8 mouse cellular contexts compared by ENCODE assay signal in the genomic region with DNA sequence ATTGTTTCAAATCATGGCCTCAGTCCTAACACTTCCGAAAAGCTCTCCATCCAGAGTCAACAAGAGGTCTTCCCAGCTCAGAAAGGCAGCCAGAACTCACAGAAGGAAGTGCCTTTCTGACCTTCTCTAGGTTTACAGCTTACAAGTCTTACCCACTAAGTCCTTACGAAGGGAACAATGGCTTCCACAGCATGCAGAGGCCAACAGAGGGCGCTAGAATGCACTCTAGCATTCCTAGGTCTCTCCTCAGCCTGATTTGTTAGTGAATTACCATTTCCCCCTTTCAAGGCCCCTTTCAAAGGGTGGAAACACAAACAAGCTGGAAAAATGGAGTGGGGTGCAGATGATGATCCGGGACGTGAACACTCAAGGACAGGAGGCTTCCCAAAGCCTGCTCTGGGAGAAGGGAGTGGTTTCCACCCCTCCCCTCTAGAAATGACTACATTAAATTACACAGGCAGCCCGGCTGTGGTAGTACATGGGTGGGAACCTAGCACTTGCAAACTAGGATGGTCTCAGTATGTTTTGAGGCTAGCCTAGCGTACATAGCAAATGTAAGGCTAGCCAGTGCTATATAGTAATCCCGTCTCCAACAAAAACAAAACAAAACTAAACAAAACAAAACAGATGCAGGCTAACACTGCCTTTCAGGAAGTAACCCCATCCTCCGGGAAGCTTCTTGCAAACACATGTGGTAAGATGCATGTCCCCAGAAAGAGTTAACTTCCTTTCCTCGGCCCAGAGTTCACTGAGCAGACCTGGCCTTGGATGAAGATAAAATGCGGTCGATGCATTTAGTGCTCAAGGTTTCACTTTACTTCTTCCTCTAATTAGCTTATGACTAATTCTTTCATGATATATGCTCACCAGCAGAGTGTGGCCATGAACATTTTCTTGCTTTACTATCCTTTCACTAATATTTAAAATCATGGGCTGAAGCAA. TPM values are rescaled to one million over a fixed set of nuclear protein-coding genes. Genes with fewer than 3 reads are reported as not detected.
DNase-seq lines count a peak whose midpoint lies in the region; ATAC-seq and TF ChIP-seq lines count a peak whose summit lies in the region.

No protein-coding gene starts in this region.

- TF ChIP-seq POLR2A in kidney, adult 2 months (IDR thresholded peaks at IDR 0.05; ENCODE audit: low read depth, low read length) = no peak
- no peak for TF ChIP-seq POLR2A in liver, adult 2 months (IDR thresholded peaks at IDR 0.05; ENCODE audit: extremely low read depth, insufficient read depth, low read length)

- 33% methylated on average over 12 of the region's 12 CpGs for WGBS in embryonic facial prominence, embryonic 13.5 days
- WGBS in kidney, adult 2 months = 32% methylated on average over 12 of the region's 12 CpGs
- 25% methylated on average over 12 of the region's 12 CpGs for WGBS in liver, adult 2 months

- peaks cover 4% of the 10 kb centered on the region; the same call in 1 of the 2 replicates for H3K36me3 ChIP-seq in embryonic facial prominence, embryonic 13.5 days
- H3K36me3 ChIP-seq in kidney, adult 2 months (ENCODE audit: control insufficient read depth, insufficient read depth, low read length) = no peaks in the 10 kb centered on the region; the same call in 1 of the 2 replicates
- H3K36me3 ChIP-seq in liver, adult 2 months (ENCODE audit: control insufficient read depth, insufficient read depth, low read length) = no peaks in the 10 kb centered on the region
- no peaks in the 10 kb centered on the region; the same call in 1 of the 2 replicates for H3K36me3 ChIP-seq in splenic B cell, adult 2 months (ENCODE audit: control insufficient read depth, insufficient read depth, low read length, poor library complexity, severe bottlenecking)

- no peaks in the 10 kb centered on the region for H3K9me3 ChIP-seq in embryonic facial prominence, embryonic 13.5 days

- H3K9ac ChIP-seq in embryonic facial prominence, embryonic 13.5 days = no peak overlapping the region
- peak overlapping the region; percentile 15; the same call in 1 of the 2 replicates for H3K9ac ChIP-seq in liver, adult 2 months (ENCODE audit: low read depth, low read length)

- peaks cover 37% of the 10 kb centered on the region for H3K79me2 ChIP-seq in liver, adult 2 months (ENCODE audit: control insufficient read depth, insufficient read depth, low read length)

- no peaks in the 10 kb centered on the region for H3K27me3 ChIP-seq in embryonic facial prominence, embryonic 13.5 days
- H3K27me3 ChIP-seq in kidney, adult 2 months (replicated peaks; ENCODE audit: control insufficient read depth, insufficient read depth, low read length) = no peaks in the 10 kb centered on the region
- no peaks in the 10 kb centered on the region for H3K27me3 ChIP-seq in liver, adult 2 months (ENCODE audit: control insufficient read depth, insufficient read depth, low read length)
- no peaks in the 10 kb centered on the region for H3K27me3 ChIP-seq in splenic B cell, adult 2 months (ENCODE audit: control insufficient read depth, insufficient read depth, low read length, poor library complexity, severe bottlenecking)

- peaks cover 56% of the 10 kb centered on the region for H3K4me1 ChIP-seq in embryonic facial prominence, embryonic 13.5 days
- H3K4me1 ChIP-seq in kidney, adult 2 months (ENCODE audit: control insufficient read depth, insufficient read depth, low read length) = peaks cover 23% of the 10 kb centered on the region
- peaks cover 64% of the 10 kb centered on the region for H3K4me1 ChIP-seq in liver, adult 2 months (ENCODE audit: control insufficient read depth, insufficient read depth, low read length)

- no peak overlapping the region for H3K4me3 ChIP-seq in embryonic facial prominence, embryonic 13.5 days
- H3K4me3 ChIP-seq in kidney, adult 2 months (ENCODE audit: insufficient read depth, low read depth, low read length) = no peak overlapping the region
- H3K4me3 ChIP-seq in liver, adult 2 months (ENCODE audit: insufficient read depth, low read depth, low read length) = no peak overlapping the region

- H3K27ac ChIP-seq in embryonic facial prominence, embryonic 13.5 days = peak overlapping the region; percentile 75
- no peak overlapping the region; the same call in 1 of the 2 replicates for H3K27ac ChIP-seq in kidney, adult 2 months (ENCODE audit: insufficient read depth, low read depth, low read length)
- peak overlapping the region; percentile 79 for H3K27ac ChIP-seq in liver, adult 2 months (replicated peaks; ENCODE audit: insufficient read depth, low read depth, low read length)

- TF ChIP-seq CTCF in kidney, adult 2 months (conservative IDR thresholded peaks at IDR 0.05; ENCODE audit: insufficient read depth, insufficient read length, low read depth, low read length) = peak; percentile 82
- TF ChIP-seq CTCF in liver, adult 2 months (IDR thresholded peaks at IDR 0.05; ENCODE audit: low read depth, low read length) = peak; percentile 70; the same call in 1 of the 2 replicates

- ATAC-seq in embryonic facial prominence, embryonic 13.5 days (ENCODE audit: insufficient number of reproducible peaks, insufficient read depth, low FRiP score, low TSS enrichment, low read depth) = no peak

- peak overlapping the region; percentile 34 for H3K4me2 ChIP-seq in embryonic facial prominence, embryonic 13.5 days

- DNase-seq in CD4-positive helper T cell, adult 2 months (ENCODE audit: low read depth, low spot score) = peak; percentile 77
- DNase-seq in adrenal gland, postnatal 10 days = peak; percentile 82
- peak; percentile 85 for DNase-seq in heart, adult 8-10 months (ENCODE audit: low spot score)
- peak; percentile 81 for DNase-seq in kidney, adult 2 months
- DNase-seq in liver, adult 2 months (ENCODE audit: extremely low read depth, low read depth, low spot score) = peak; percentile 70
- DNase-seq in monocyte, adult 2 months (ENCODE audit: low read depth in 1 of 2, low spot score in 2 of 2) = peak; percentile 22 to 43
- peak; percentile 82 for DNase-seq in splenic B cell, adult 2 months (ENCODE audit: low read depth, low spot score)

RNA-seq across cellular contexts. Expression of gene Cfap20, which starts 6.8 kb away (rescaled TPM):
- total RNA-seq in adrenal gland, postnatal 10 days (2021) = 10 to 100 TPM; 48.4 to 57.7 TPM
- polyA plus RNA-seq in embryonic facial prominence, embryonic 13.5 days (2015; fragmentation: Nextera tagmentation; extraction: Ambion mirVana) = 156 and 166 TPM in 2 replicates
- total RNA-seq in heart, adult 8-10 months (2022) = 10 to 100 TPM; 19.8 to 24.3 (median 20.8) TPM
- polyA plus RNA-seq in kidney, adult 2 months (2012; rRNA removed) = 35.7 and 41.2 TPM in 2 replicates
- total RNA-seq in liver, adult 2 months (2014; rRNA removed) = 39.6 and 47.1 TPM in 2 replicates
- polyA plus RNA-seq in liver, adult 2 months (2012; rRNA removed) = 27.0 and 37.5 TPM in 2 replicates

Comparison
In these comparisons a context has a peak if more than half of its experiments do, and no peak if none do; other contexts are left out.
1. DNase-seq: peak in every context shown above with its lines; median percentile 85 in heart, adult 8-10 months; 82 in adrenal gland, postnatal 10 days; 82 in splenic B cell, adult 2 months; 81 in kidney, adult 2 months; 77 in CD4-positive helper T cell, adult 2 months; 70 in liver, adult 2 months; 32 in monocyte, adult 2 months.